Mouse (Mus musculus) cerebellum, postnatal 25 days (tissue): ENCODE measurements around the gene Plekha6.
"Not testable (repeated sequence)": the region's sequence is repeated elsewhere in the genome, so short reads cannot be mapped to it uniquely, and the experiment has no call there.

Source experiments
- DNase-seq, 2 experiments: peaks; one replicate each; pipeline ENCODE4 v3.0.0; 2021; ENCODE audit warnings: mixed read lengths in 2 of 2

Plekha6 gene

DNA sequence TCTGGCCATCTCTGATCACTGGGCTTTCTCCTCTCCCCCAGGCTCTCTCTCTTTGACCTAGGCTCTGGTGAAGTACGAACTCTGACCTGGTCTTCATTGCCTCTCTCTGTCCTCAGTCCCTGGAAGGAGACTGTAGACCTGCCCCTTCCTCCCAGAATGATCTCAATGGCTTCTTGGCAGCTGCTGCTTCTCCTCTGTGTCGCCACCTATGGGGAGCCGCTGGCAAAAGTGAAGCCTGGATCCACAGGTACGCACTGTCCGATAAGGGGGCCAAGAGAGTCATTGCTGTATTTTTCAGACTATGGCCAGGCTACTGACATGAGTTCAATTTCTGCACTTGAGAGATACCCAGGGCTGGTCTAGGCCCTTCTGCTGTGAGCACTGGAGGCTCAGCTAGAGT lies 163.1 kb downstream of the Plekha6 start:
- DNase-seq, result no peak

DNA sequence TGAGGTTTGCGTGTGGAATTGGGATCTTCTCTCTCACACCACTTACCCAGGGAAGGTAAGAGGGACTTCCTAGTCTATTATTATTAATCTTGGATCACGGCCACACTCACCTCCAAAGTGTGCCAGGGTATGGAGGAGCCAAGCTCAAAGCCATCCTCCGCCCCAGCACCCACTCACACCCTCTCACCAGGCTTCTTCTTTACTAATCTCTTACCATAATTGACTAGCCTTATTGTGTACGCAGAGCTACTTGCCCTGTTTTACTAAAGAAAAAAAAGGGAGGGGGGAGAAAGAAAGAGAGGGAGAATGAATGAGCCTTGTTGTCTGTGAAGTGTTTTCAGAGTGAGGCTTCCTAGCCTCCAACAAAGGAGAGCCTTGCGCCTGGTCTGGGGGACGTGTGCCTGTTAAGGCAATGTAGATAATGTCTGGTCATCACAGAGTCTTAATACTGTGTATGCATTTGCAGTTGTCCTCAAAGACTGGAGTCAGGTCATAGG lies 164.3 kb downstream of the Plekha6 start:
- DNase-seq, result no peak

DNA sequence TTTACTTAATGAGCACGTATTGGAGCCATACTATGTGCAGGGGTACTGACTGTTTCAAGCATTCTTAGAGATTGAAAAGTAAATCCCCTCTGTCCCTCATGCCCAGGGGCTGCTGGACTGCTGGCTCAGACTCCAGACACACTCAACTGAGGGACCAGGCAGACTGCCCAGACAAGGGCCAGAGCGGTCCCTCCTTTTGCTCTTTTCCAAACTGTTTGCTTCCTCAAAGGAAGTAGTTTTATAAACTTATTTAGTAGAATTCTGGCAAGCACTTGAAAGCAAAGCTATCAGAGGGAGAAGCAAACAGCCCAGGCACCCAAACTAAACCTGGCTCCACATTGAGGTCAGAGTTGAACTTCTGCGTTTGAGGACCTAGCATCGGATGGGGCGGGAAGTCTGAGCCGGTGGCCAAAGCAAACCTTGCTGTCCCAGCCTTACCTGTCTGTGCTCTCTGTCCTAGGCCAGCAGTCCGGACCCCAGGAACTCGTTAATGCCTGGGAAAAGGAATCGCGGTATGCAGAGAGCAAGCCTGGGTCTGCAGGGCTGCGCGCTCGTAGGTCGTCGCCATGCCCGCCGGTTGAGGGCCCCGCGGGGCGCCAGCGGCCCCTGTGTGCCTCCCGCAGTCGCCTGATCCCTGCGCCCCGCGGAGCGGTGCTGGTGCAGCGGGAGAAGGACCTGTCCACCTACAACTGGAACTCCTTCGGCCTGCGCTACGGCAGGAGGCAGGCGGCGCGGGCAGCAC lies 165.1 kb downstream of the Plekha6 start:
- DNase-seq, result peak in 1 of 2 experiments; percentile 8

DNA sequence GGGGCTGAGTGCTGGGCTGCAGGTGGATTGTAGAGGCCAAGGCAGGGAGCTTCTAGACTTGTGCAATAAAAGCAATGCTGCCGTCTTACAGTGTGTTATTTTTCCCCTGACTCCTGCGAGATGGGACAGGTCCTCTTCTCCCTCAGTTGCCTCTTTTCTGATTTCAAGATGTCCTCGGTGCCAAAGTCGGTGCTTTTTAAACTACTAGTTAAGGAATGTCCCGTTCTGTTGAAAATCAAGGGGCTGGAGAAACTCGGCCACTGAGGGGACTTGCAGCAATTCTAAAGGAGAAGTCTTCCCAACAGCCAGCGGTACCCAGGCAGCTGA lies 165.6 kb downstream of the Plekha6 start:
- DNase-seq, result no peak

DNA sequence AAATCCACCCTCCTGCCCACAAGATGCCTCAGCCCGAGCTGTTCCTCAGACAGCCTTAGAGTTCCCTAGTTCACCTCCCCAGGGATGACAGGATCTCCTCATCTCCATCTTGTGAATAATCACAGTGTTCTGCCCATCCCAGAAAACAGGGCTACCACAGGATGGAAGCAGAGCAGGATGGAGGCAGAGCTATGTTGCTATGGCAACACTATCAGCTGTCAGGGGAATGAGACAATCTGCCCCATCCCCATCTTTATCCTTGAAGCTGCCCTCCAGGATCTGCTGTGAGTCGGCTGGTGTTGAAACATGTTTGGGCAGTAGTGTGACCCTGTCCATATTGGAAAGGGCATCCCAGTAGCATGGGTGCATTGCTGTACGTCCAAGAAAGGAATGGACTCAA lies 167.1 kb downstream of the Plekha6 start:
- DNase-seq, result no peak

DNA sequence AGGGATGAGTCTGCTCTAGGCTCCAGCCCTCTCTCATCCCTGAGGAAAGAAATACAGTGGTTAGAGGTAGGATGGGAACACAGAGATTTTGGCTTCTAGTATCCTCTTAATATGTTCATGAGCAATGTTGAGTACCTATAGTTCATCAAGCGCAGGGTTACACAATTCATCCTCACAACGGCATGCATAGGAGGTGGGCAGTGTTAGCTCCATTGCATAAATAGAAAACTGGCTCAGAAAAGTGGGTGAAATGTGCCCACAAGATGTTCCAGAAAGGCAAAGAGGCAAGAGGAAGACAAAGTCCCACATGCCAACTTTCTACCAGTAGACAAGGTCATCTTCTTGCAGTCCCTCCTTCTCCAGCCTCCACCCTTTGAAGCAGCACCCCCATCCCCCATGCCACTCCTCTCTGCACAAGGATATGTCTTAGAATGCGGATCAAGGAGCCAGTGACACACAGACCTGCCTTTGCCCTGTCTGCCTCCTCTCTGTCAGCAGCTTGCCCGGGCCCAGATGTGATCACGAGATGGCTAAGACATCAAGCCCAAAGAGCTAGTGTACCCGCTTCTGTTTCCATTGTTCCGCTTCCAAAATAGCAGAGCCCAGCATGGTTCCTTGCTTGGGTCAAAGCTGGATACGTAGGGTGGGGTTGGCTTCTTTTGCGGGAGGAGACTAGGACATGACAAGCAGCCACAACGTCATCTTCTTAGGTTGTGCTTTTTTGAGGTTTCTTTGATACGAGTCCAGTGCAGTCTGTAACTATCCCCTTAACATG lies 168.8 kb downstream of the Plekha6 start:
- no peak for DNase-seq

DNA sequence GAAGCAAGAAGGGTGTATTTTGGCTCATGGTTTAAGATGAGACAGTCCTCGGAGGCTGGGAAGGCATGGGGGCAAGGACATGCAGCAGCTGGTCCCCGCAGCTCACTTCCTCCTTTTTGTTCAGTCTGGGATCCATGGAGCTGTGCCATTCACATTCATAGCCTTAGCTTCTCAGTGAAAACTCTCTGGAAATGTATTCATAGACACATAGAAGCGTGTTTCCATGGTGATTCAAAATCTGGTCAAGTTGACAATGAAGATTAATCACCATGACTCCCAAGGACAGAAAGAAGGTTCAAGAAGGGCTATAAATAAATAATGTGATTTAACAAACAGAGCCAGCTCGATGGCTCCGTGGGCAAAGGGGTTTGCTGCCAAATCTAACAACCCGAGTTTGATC lies 169.9 kb downstream of the Plekha6 start:
- no peak for DNase-seq

DNA sequence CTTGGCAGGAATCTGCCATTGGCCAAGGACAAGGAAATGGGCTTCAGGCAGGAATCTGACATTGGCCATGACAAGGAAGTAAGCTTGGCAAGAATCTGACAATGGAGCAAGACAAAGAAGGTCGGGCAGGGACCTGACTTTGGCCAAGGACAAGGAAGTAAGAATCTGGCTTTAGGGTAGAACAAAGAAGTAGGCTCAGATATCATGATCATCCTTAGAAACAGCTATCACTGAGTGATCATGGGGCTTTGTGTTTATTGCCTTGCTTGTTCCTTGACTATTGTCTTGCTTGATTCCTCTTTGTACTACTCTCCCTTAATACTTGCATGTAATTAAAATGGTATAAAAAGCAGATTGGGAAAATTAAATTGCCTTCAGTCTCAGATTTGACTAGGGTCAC lies 176.4 kb downstream of the Plekha6 start:
- not testable (repeated sequence) for DNase-seq

DNA sequence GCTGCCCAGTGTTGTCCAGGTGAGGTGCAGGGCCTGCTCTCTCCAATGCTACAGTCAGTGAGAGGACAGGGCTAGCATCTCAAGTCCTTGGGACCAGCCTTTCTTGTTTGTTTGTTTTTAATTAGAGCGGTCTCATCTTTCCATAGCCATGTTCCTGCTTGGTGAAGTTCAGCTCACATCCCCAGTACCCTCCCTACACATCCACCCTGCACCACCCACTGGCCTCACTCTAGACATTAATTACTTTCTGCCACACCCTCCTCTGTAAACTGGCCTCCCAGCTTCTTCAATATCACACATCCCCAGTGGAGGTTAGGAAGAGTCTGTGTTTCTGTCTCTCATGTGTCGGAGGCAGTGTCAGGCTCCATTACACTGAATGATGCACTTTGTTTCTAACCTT lies 180.3 kb downstream of the Plekha6 start:
- no peak for DNase-seq

DNA sequence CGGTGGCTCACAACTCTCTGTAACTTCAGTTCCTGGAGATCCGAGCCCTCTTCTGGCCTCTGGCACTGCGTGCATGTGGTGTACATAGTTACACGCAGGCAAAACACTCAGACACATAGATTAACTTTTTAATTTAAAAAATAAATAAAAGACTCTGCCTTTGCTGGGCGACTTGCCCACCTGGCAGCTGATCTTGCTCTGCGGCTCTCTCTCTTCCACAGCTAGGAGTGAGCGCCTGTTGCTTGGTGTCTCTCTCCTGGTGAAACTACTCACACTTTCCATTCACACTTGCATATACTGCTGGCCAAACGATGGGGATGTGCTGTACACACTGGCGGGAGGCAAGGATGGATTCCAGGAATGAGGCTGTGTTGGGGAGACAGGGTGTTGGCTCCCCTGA lies 182.5 kb downstream of the Plekha6 start:
- DNase-seq, result no peak

DNA sequence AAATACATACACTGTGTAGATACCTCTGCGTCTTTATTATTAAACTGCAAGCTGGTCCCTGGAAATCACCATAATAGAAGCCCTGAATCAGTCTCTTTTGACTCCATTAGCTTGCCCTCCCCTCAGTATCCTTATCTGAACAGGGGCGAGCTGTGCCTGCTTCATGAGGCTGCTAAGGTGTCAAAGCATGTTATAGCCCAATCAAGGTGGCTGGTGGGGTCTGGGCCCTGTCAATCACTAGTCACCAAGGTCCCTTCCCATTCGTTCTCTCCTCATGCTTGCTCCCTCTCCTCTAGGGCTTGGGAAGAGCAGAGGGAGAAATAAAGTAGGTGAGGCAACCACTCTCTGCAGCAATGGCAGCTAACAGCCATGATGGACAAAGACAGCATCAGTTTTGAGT lies 183.2 kb downstream of the Plekha6 start:
- no peak for DNase-seq

DNA sequence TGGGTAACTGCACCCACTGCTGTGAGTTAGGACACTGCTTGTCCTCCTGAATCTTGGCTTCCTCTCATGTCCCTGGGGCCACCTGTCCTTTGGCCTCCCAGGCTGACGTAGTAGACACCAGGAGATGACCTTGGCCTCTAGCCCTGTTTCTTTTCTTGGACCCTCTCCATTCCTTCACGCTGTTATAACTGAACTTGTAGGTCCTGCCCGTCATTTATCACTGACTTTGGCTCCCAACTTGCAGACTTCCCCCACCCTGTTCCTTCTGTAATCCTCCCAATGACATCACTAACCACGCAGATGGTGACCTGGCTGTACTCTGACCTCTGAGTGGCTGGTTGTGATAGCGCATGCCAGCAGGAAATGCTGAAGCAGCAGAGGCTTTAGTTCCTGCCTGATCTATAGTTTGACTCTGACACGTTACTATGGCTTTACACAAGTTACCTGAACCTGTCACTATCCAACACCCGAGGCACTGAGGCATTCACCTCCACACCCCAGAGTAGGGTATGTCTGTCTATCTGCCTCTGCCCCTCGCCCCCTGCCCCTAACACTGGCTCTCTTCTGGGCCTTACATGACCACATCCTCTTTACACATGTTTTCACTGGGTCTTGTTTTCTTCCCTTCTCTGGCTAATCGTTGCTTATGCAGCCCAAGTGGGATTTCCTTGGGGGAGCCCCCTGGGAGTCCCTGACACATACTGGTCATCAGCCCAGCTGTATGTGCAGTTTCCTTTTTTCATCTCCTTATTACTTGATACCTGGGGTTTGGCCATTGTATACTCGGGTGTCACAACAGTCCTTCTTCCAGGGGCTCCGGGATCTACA lies 183.9 kb downstream of the Plekha6 start:
- DNase-seq, result no peak

DNA sequence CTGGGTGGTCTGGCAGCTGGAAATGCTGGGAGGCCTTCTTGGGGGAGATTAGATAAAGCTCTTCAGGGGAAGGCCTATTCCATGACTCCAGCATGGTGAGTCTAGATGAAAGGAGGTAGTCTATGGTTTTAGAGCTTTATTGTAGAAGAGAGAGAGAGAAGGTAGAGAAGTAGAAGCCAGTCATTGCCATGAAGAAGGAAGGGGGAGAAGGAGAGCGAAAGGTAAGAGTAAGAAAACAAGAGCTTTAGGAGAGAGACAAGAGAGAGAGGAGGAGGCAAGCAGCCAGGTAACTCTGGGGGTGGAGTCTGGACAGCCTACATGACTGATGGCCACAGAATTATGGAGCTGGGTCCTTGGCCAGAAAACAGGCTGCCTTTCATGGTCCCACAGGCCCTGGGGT lies 186.2 kb downstream of the Plekha6 start, which contains the start of gene Ren1:
Gene Ren1 (plus strand): TSS at position 301 of the 400 bp plus-strand sequence.
- no peak for DNase-seq

DNA sequence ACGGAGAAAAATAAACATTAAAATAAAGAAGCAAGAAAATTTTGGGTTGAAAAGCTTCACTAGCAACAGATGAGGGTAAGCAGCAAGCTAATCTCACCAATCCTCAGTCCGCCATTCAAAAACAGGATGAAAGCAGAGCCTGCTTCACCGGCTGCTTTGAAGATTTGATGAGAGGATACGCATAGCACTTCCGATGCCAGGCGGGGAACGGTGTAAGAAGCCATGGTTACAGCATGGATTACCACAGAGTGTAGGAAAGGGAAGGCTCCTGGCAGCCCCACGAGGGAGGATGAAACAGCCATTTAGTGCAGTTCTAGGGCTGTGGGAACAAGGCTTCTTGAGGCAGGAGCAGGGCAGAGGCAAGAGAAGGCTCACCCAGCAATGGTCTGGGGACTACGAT lies 187.8 kb downstream of the Plekha6 start:
- DNase-seq, result no peak
